Mouse (Mus musculus): ENCODE results near the gene Muc3. TPM values are rescaled to one million over a fixed set of nuclear protein-coding genes. Genes with fewer than 3 reads are reported as not detected.
"Not testable (repeated sequence)": the region's sequence is repeated elsewhere in the genome, so short reads cannot be mapped to it uniquely, and the experiment has no call there.

Muc3 gene
- not detected in 2 replicates for polyA plus RNA-seq (2012; rRNA removed)

DNA sequence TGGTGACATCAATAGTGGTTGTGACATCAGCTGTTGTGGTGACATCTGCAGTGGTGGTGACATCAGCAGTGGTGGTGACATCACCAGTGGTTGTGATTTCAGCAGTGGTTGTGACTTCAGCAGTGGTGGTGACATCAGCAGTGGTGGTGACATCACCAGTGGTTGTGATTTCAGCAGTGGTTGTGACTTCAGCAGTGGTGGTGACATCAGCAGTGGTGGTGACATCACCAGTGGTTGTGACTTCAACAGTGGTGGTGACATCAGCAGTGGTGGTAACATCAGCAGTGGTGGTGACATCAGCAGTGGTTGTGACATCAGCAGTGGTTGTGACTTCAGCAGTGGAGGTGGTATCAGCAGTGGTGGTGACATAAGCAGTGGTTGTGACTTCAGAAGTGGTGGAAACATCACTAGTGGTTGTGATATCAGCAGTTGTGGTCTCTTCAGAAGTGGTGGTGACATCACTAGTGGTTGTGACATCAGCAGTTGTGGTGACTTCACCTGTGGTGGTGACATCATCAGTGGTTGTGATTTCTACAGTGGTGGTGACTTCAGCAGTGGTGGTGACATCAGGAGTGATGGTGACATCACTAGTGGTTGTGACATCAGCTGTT is at the start of gene Muc3:
Gene Muc3, minus strand, starts transcription at position 51 of the 611 bp plus-strand sequence.
- H3K36me3 ChIP-seq (ENCODE audit: control insufficient read depth, insufficient read depth, low read length); H3K27ac ChIP-seq (ENCODE audit: insufficient read depth, low read depth, low read length); H3K4me1 ChIP-seq (ENCODE audit: control insufficient read depth, insufficient read depth, low read length); H3K27me3 ChIP-seq (replicated peaks; ENCODE audit: control insufficient read depth, insufficient read depth, low read length); DNase-seq; H3K4me3 ChIP-seq (ENCODE audit: insufficient read depth, low read depth, low read length): not testable (repeated sequence)

DNA sequence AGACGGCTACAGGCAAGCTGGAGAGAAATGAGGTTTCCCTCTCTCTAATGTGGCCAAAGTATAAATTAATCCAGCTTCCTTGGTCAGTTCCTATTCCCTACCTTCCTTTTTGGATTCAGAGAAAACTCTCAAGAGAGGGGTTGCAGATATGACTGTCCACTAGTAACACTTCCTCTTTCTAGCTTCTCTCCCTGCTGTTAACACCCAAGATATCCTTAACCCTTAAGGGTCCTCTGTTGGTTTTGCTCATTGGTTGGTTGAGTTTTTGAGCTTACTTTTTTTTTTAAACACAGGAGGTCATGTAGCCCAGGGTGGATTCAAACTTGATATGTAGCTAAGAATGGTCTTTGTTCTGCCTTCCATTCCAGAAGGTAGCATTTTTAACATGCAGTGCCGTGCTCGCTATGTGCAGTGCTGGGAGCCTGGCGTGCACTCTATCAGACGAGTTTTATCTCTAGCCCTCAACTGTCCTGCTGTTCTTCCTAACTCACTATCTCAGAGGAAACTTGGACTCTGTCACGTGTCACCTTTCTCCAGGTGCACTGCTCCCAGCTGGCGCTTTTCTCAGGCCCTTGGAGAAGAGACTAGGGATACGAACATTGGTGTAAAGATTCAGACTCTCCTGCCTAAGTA is 45.5 kb upstream of the Muc3 start:
- no peak for TF ChIP-seq CTCF (conservative IDR thresholded peaks at IDR 0.05; ENCODE audit: insufficient read depth, insufficient read length, low read depth, low read length)
- no peak for TF ChIP-seq POLR2A (IDR thresholded peaks at IDR 0.05; ENCODE audit: low read depth, low read length)
- H3K27me3 ChIP-seq (replicated peaks; ENCODE audit: control insufficient read depth, insufficient read depth, low read length): no peaks in the 10 kb centered on the region
- no peak overlapping the region for H3K27ac ChIP-seq (ENCODE audit: insufficient read depth, low read depth, low read length)
- 81% methylated on average over 8 of the region's 8 CpGs for WGBS
- no peaks in the 10 kb centered on the region for H3K36me3 ChIP-seq (ENCODE audit: control insufficient read depth, insufficient read depth, low read length)
- no peak overlapping the region for H3K4me3 ChIP-seq (ENCODE audit: insufficient read depth, low read depth, low read length)
- DNase-seq: no peak
- no peaks in the 10 kb centered on the region for H3K4me1 ChIP-seq (ENCODE audit: control insufficient read depth, insufficient read depth, low read length)

DNA sequence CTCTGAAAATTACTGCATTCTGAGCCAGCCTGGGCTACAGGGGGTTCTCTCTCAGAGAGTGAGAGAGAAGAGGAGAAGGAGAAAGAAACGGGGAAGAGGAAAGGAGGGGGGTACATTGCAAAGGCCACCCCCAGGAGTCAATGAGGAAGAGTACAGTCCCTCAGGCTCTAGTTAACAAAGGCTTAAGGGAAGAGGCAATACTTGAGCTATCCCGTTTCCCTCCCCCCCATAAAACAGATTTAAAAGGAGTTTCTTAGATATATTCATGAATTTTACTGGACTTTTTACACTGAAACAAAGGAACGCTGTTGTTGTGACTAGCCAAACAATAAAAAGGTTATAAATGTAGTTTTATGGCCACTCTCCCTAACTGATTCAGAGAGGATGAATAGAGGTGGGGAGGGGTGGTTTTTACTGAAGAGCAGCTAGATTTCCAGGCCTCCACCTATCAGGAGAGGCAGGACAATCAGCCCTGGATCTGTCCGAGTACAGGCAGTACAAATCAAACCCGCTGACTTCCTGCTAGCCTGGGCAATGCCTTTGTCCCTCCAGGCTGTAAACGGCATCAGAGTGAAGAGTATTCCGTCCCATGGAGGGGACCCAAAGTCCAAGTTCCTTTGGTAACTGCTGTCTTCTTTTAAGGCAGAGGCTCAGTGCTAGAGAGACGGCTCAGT is 44.3 kb upstream of the Muc3 start:
- WGBS: 32% methylated on average over 8 of the region's 8 CpGs

DNA sequence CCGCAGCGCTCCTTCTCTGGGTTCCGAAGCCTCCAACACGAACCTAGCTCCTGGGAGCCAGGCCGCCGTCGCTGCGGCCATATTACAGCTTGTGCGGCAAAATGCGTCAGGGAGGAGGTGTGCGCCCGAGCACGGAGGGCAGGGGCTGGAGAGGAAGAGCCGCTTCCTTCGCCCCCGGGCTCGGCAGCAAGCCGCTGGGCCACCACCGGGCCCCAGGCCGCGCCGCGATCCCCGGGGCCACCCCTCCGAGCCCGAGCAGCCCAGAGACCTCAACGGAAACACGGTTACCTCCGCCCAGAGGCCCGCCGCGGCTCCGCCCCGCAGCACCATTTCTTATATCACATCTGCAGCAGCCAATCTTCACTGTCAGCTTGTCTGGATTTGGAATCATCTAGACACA is 40.2 kb upstream of the Muc3 start:
- H3K27me3 ChIP-seq (replicated peaks; ENCODE audit: control insufficient read depth, insufficient read depth, low read length): peaks cover 5% of the 10 kb centered on the region; the same call in 1 of the 2 replicates
- no peak overlapping the region for H3K27ac ChIP-seq (ENCODE audit: insufficient read depth, low read depth, low read length)
- H3K4me3 ChIP-seq (ENCODE audit: insufficient read depth, low read depth, low read length): peak overlapping the region; percentile 54; the same call in 1 of the 2 replicates

More for the DNA sequence above, 44.3 kb upstream of the Muc3 start:
- no peak overlapping the region for H3K4me3 ChIP-seq (ENCODE audit: insufficient read depth, low read depth, low read length)
- no peaks in the 10 kb centered on the region for H3K4me1 ChIP-seq (ENCODE audit: control insufficient read depth, insufficient read depth, low read length)
- no peak for TF ChIP-seq CTCF (conservative IDR thresholded peaks at IDR 0.05; ENCODE audit: insufficient read depth, insufficient read length, low read depth, low read length)
- no peak for TF ChIP-seq POLR2A (IDR thresholded peaks at IDR 0.05; ENCODE audit: low read depth, low read length)
- no peak overlapping the region for H3K27ac ChIP-seq (ENCODE audit: insufficient read depth, low read depth, low read length)
- DNase-seq: no peak
- no peaks in the 10 kb centered on the region for H3K36me3 ChIP-seq (ENCODE audit: control insufficient read depth, insufficient read depth, low read length)
- H3K27me3 ChIP-seq (replicated peaks; ENCODE audit: control insufficient read depth, insufficient read depth, low read length): peaks cover 4% of the 10 kb centered on the region; the same call in 1 of the 2 replicates

DNA sequence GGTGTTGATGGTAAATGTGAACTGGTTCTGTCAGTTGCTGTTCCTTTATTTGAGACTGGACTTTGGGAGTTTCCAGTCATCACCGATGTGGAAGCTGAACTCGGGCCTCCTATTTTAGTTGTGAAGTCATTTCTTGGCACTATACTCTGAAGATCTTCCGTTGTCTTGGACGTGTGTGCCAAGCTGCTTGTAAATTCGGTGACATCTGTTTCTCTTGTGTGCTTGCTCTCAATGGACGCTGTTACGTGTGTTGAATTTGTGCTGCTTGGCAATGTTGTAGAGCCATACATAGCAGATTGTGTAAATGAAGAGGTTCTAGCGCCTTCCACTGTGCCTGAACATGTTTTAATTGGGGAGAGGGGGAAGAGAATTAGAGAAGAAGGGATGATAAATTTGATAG is 36.2 kb upstream of the Muc3 start:
- no peak overlapping the region for H3K27ac ChIP-seq (ENCODE audit: insufficient read depth, low read depth, low read length)
- DNase-seq: no peak
- H3K4me1 ChIP-seq (ENCODE audit: control insufficient read depth, insufficient read depth, low read length): no peaks in the 10 kb centered on the region
- 89% methylated on average over 8 of the region's 8 CpGs for WGBS
- H3K36me3 ChIP-seq (ENCODE audit: control insufficient read depth, insufficient read depth, low read length): no peaks in the 10 kb centered on the region
- no peak overlapping the region for H3K4me3 ChIP-seq (ENCODE audit: insufficient read depth, low read depth, low read length)
- H3K27me3 ChIP-seq (replicated peaks; ENCODE audit: control insufficient read depth, insufficient read depth, low read length): peaks cover 5% of the 10 kb centered on the region; the same call in 1 of the 2 replicates
- no peak for TF ChIP-seq POLR2A (IDR thresholded peaks at IDR 0.05; ENCODE audit: low read depth, low read length)
- TF ChIP-seq CTCF (conservative IDR thresholded peaks at IDR 0.05; ENCODE audit: insufficient read depth, insufficient read length, low read depth, low read length): no peak

More for the DNA sequence above, 40.2 kb upstream of the Muc3 start:
- WGBS: 2% methylated on average over 34 of the region's 34 CpGs
- TF ChIP-seq CTCF (conservative IDR thresholded peaks at IDR 0.05; ENCODE audit: insufficient read depth, insufficient read length, low read depth, low read length) (no peak), POLR2A (IDR thresholded peaks at IDR 0.05; ENCODE audit: low read depth, low read length) (no peak)
- DNase-seq: no peak
- no peaks in the 10 kb centered on the region for H3K4me1 ChIP-seq (ENCODE audit: control insufficient read depth, insufficient read depth, low read length)
- no peaks in the 10 kb centered on the region for H3K36me3 ChIP-seq (ENCODE audit: control insufficient read depth, insufficient read depth, low read length)

DNA sequence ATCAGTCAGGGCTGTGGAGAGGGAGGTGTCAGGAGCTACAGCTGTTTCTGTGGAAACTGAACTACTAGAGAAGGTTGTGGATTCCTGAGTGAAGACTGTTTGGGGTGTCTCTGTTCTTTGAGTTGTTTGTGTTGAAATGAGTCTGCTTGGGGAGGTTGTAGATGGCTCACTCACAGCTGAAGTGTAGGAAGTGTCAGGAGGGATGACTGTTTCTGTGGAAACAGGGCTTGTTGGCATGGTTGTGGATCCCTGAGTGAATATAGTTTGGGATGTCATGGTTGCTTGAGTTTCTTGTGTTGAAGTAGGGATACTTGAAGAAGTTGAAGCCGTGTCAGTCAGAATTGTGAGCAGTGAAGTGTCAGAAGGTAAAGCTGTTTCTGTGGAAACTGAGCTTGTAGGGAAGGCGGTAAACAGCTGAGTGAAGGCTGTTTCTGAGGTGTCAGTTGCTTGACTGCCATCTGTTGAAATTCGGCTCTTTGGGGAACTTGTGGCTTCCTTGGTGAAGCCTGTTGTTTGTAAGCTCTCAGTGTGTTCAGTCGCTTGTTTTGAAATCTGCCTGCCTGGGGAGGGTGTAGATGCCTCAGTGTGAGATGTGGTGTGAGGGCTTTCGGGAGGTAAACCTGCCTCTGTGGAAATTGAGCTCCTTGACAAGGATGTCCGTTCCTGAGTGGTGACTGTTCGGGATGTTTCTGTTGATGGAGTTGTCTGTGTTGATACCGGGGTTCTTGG is 30.7 kb upstream of the Muc3 start:
- Histone ChIP-seq H3K36me3 (ENCODE audit: control insufficient read depth, insufficient read depth, low read length) (no peaks in the 10 kb centered on the region), H3K27me3 (replicated peaks; ENCODE audit: control insufficient read depth, insufficient read depth, low read length) (no peaks in the 10 kb centered on the region), H3K27ac (ENCODE audit: insufficient read depth, low read depth, low read length) (no peak overlapping the region), H3K4me3 (ENCODE audit: insufficient read depth, low read depth, low read length) (no peak overlapping the region), H3K4me1 (ENCODE audit: control insufficient read depth, insufficient read depth, low read length) (no peaks in the 10 kb centered on the region)
- 75% methylated on average over 8 of the region's 8 CpGs for WGBS
- DNase-seq: no peak
- no peak for TF ChIP-seq CTCF (conservative IDR thresholded peaks at IDR 0.05; ENCODE audit: insufficient read depth, insufficient read length, low read depth, low read length)
- no peak for TF ChIP-seq POLR2A (IDR thresholded peaks at IDR 0.05; ENCODE audit: low read depth, low read length)

DNA sequence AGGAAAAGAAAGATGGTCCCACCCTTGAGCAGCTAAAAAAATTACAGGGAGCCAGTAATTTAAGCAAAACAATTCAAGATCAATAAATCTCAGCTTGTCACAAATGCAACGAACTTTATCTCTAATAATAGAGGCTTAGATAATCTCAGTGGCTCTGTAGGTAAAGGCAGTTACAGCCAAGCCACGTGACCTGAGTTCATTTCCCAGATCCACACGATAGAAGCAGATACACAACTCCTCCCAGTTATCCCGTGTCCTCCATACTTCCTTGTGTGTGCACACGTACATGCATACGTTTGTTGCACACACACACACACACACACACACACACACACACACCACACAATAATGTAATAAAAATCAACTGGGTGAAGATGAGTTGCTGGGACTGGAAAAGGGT is 24.8 kb upstream of the Muc3 start:
- no peaks in the 10 kb centered on the region for H3K36me3 ChIP-seq (ENCODE audit: control insufficient read depth, insufficient read depth, low read length)
- H3K27me3 ChIP-seq (replicated peaks; ENCODE audit: control insufficient read depth, insufficient read depth, low read length): no peaks in the 10 kb centered on the region
- TF ChIP-seq CTCF (conservative IDR thresholded peaks at IDR 0.05; ENCODE audit: insufficient read depth, insufficient read length, low read depth, low read length): no peak
- TF ChIP-seq POLR2A (IDR thresholded peaks at IDR 0.05; ENCODE audit: low read depth, low read length): no peak
- WGBS: 72% methylated on average over 6 of the region's 6 CpGs
- no peak overlapping the region for H3K4me3 ChIP-seq (ENCODE audit: insufficient read depth, low read depth, low read length)
- no peak for DNase-seq
- no peak overlapping the region for H3K27ac ChIP-seq (ENCODE audit: insufficient read depth, low read depth, low read length)
- H3K4me1 ChIP-seq (ENCODE audit: control insufficient read depth, insufficient read depth, low read length): 0 out of 2 replicates have a peak, but pooled peaks cover 3% of the 10 kb centered on the region
